Mouse (Mus musculus): ENCODE measurements at regions not wholly inside any gene's neighbourhood (a gene's known extent, or its start where the extent isn't known, plus 50 kb on each side); places are given as distances from the start of the nearest gene placed in this dataset.

DNA sequence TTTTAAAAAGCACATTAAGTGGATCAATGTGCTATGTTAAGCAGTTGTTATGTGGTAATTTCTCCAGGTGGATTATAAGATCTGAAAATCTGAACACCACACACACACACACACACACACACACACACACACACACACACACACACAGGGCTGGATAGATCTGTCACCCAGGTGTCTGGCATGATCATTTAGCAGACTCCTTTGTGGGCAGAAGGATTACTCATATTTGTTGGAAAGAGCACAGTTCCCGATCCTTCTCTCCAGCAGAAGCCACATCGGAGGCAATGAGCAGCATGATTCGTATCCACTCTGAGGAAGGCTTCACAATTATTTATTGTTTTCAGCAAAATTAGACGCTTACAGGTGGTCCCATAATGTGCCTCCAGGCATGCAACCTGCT is 116.6 kb upstream of the Dpyd start:
- Histone ChIP-seq H3K9me3 (no peaks in the 10 kb centered on the region), H3K4me3 (no peak overlapping the region), H3K9ac (replicated peaks) (no peak overlapping the region), H3K36me3 (no peaks in the 10 kb centered on the region), H3K27ac (replicated peaks) (no peak overlapping the region), H3K4me2 (replicated peaks) (no peak overlapping the region), H3K4me1 (peaks cover 22% of the 10 kb centered on the region), H3K27me3 (no peaks in the 10 kb centered on the region)
- 45% methylated on average over 4 of the region's 4 CpGs for WGBS
- ATAC-seq (replicated peaks) = no peak

DNA sequence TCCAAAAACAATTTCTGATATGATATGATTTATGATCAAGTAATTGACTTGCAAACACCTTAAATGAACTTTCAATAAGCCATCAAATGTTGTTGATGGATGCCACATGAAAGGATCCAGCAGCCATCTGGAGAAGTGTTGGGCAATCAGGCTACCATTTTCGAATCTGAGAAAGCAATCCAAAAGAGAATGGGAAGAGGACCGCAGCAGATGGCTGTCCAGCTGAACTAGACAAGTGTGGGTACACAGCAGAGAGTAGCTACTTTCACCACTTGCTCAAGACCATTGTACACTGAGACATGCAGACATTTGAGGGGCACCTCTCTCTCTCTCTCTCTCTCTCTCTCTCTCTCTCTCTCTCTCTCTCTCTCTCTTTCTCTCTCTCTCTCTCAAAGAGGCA is 102.3 kb upstream of the Dpyd start:
- 74% methylated on average over 2 of the region's 2 CpGs for WGBS
- H3K9me3 ChIP-seq = no peaks in the 10 kb centered on the region
- no peak overlapping the region for H3K9ac ChIP-seq (replicated peaks)
- no peak overlapping the region for H3K27ac ChIP-seq (replicated peaks)
- H3K36me3 ChIP-seq = no peaks in the 10 kb centered on the region
- H3K4me3 ChIP-seq = no peak overlapping the region
- H3K4me2 ChIP-seq (replicated peaks) = no peak overlapping the region
- H3K4me1 ChIP-seq = no peaks in the 10 kb centered on the region
- no peak for ATAC-seq (replicated peaks)
- H3K27me3 ChIP-seq = no peaks in the 10 kb centered on the region

DNA sequence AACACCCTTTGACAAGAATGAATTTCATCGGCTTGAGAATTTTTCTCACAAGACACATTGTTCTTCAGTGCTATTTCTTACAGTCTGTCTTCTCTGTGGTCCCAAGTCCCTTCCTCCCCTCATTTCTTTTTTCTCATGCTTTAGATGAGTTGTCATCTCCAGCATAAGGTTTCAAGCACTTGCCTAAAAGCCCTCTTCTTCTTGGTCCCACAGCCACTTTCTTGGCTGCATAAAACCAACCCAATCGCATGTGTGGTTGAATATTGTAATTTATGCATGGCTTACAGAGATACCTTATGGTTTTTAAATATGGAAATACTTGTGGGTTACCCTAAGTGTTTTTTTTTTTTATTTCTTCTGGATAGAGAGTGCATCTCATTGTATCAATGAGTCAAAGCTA is 96.3 kb upstream of the Dpyd start:
- H3K9me3 ChIP-seq = no peaks in the 10 kb centered on the region
- H3K4me1 ChIP-seq = peaks cover 3% of the 10 kb centered on the region; the same call in 1 of the 2 replicates
- no peak overlapping the region for H3K9ac ChIP-seq (replicated peaks)
- no peaks in the 10 kb centered on the region for H3K36me3 ChIP-seq
- H3K4me3 ChIP-seq = no peak overlapping the region
- H3K27ac ChIP-seq (replicated peaks) = no peak overlapping the region
- H3K27me3 ChIP-seq = no peaks in the 10 kb centered on the region
- no peak for ATAC-seq (replicated peaks)
- WGBS = 72% methylated on average over 2 of the region's 2 CpGs
- no peak overlapping the region for H3K4me2 ChIP-seq (replicated peaks)

DNA sequence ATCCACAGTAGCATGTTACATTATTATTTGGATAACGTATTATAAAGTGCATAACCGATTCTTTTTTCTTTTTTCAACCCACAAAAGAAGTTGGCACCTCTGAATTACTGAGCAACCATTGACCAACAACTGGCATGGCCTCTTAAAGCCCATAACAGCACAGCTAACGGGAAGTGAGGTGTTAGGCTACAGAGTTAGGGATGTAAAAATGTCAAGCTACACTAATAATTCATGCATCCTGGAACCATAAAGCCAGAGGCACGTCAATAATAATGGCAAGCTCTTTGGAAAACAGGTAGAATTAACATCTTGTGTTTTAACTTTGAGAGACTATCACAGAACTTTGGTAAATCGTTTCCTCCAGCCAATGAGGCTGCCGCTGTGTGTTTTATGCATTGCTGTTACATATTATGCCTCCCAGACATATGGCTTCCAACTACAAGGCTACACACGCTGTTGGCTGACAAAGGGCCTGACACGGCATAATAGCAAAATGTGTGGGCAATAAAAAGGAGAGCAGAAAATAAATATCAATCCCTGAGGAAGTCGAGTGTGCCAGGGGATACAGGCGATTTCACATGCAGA is 89.6 kb upstream of the Dpyd start:
- Histone ChIP-seq H3K27ac (replicated peaks) (no peak overlapping the region), H3K4me1 (no peaks in the 10 kb centered on the region), H3K4me2 (replicated peaks) (no peak overlapping the region), H3K4me3 (no peak overlapping the region), H3K9me3 (no peaks in the 10 kb centered on the region), H3K36me3 (peaks cover 5% of the 10 kb centered on the region; the same call in 1 of the 2 replicates), H3K27me3 (no peaks in the 10 kb centered on the region), H3K9ac (replicated peaks) (no peak overlapping the region)
- WGBS = 64% methylated on average over 10 of the region's 10 CpGs
- no peak for ATAC-seq (replicated peaks)

DNA sequence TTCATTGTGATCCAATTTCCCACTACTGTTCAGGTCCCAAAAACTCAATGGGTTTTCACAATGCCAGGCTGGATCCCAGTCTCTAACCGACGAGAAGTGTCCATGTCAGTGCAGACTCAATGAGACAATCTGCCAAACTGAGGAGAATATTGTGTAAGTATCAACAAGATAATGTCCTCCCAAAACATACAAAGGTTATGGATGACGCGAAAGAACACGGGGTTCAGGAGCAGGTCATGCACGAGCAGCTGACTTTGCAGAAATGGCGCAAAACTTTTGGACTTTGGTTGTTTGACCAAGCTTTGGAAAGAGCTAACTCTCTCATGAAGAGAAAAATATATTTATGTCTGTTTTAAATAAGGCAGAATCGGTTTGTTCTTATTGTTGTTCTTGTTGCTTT is 83.9 kb upstream of the Dpyd start:
- no peaks in the 10 kb centered on the region for H3K9me3 ChIP-seq
- no peaks in the 10 kb centered on the region for H3K4me1 ChIP-seq
- H3K4me3 ChIP-seq = no peak overlapping the region
- WGBS = 87% methylated on average over 8 of the region's 8 CpGs
- no peaks in the 10 kb centered on the region for H3K27me3 ChIP-seq
- no peak overlapping the region for H3K9ac ChIP-seq (replicated peaks)
- peaks cover 5% of the 10 kb centered on the region; the same call in 1 of the 2 replicates for H3K36me3 ChIP-seq
- ATAC-seq (replicated peaks) = no peak
- no peak overlapping the region for H3K4me2 ChIP-seq (replicated peaks)
- no peak overlapping the region for H3K27ac ChIP-seq (replicated peaks)

DNA sequence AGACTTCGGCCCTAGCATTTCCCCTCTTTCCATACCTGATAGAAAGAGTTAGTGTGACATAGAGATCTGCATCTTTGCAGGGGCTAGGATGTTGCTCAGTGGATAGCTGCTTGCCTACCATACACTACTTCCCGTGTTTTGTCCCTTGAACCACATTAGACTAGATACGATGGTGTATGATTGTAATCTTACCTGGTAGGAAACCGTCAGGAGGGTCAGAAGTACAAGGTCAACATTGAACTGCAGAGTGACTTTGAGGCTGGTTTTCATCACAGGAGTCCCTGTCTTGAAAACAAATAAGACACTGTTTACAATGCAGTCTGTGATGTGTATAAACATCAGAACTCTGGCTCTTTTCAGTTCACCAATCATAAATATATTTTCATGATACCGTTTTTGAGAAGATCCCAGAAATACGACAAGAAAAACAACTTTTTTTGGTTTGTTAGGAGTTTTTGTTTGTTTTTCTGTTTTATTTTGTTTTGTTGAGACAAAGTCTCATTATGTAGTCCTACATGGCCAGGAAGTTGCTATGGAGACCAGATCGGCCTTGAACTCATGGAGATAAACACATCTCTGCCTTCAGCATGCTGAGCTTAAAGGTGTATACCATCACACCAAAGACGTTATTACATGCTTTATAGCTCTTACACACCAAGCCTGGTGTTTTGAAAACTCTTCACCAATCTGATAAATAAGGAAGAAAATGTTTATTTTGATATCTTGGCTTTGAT is 81.2 kb upstream of the Dpyd start:
- Histone ChIP-seq H3K36me3 (no peaks in the 10 kb centered on the region), H3K9me3 (no peaks in the 10 kb centered on the region), H3K4me3 (no peak overlapping the region), H3K27me3 (no peaks in the 10 kb centered on the region), H3K4me2 (replicated peaks) (no peak overlapping the region), H3K27ac (replicated peaks) (no peak overlapping the region), H3K4me1 (no peaks in the 10 kb centered on the region), H3K9ac (replicated peaks) (no peak overlapping the region)
- WGBS = 74% methylated on average over 8 of the region's 8 CpGs
- ATAC-seq (replicated peaks) = no peak

DNA sequence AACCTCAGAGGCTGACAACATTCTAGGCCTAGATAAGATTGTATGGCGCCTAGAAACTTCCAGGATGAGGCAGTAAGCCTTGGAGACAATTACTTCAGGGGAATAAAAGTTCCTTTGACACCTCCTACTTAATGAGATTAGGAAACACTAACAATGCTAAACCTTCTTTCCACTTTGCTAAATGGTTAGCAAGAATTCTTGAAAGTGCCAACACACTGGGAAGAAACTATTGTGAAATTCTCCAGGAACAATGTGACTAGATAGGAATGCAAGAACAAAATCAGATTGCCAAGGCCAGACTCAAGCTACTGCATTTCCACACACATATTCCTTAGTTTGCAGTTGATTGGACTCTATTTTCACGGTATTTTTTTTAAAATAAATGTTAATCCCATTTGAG is 76.0 kb upstream of the Dpyd start:
- no peaks in the 10 kb centered on the region for H3K27me3 ChIP-seq
- H3K27ac ChIP-seq (replicated peaks) = no peak overlapping the region
- no peaks in the 10 kb centered on the region for H3K36me3 ChIP-seq
- H3K9me3 ChIP-seq = no peaks in the 10 kb centered on the region
- H3K4me1 ChIP-seq = no peaks in the 10 kb centered on the region
- H3K4me3 ChIP-seq = no peak overlapping the region
- no peak for ATAC-seq (replicated peaks)
- no peak overlapping the region for H3K4me2 ChIP-seq (replicated peaks)
- WGBS = 56% methylated on average over 2 of the region's 2 CpGs
- H3K9ac ChIP-seq (replicated peaks) = no peak overlapping the region

DNA sequence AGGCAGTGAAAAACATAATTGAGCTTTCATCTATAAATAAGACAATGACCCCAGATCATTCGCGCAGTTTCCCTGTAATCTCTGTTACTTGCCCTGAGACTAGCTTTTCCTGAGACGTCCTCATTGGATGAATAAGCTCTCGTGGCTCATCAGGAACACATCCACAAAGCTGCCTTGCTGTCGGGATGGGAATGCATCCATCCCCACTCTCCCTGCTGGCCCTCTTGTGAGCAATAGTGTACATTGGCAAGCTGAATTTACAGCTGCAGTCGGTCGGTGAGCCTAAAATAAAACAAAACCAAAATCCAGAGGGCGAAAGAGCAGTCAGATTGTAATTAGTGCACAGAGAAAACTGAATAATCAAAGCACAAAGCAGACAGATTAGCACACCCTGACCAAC is 74.5 kb upstream of the Dpyd start:
- H3K27me3 ChIP-seq = no peaks in the 10 kb centered on the region

DNA sequence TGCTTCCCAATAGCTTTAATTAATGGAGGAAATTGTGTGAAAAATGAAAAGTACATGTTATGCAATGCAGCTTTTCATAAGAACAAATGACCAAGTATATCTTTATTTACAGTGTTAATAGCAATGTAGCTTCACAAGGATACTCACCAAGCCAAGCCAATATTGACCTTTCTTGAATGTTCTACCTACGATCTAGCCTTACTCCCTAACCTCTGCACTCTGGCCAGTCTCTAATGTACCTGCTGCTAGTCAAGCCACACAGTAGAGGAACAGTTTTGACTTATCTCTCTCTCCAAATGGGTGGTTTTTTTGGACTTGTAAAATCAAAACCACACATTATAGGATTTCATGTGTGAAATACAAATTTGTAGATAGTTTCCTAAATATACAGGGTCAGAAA is 70.8 kb upstream of the Dpyd start:
- H3K4me1 ChIP-seq = no peaks in the 10 kb centered on the region
- no peak for ATAC-seq (replicated peaks)
- no peak overlapping the region for H3K27ac ChIP-seq (replicated peaks)
- H3K36me3 ChIP-seq = no peaks in the 10 kb centered on the region
- WGBS = 95% methylated on average over 1 of the region's 1 CpGs
- H3K9ac ChIP-seq (replicated peaks) = no peak overlapping the region
- H3K9me3 ChIP-seq = no peaks in the 10 kb centered on the region
- H3K4me2 ChIP-seq (replicated peaks) = no peak overlapping the region
- no peak overlapping the region for H3K4me3 ChIP-seq
- H3K27me3 ChIP-seq = no peaks in the 10 kb centered on the region

More for the DNA sequence above, 74.5 kb upstream of the Dpyd start:
- Histone ChIP-seq H3K36me3 (no peaks in the 10 kb centered on the region), H3K9me3 (no peaks in the 10 kb centered on the region), H3K4me2 (replicated peaks) (no peak overlapping the region), H3K4me1 (no peaks in the 10 kb centered on the region), H3K27ac (replicated peaks) (no peak overlapping the region), H3K9ac (replicated peaks) (no peak overlapping the region), H3K4me3 (no peak overlapping the region)
- ATAC-seq (replicated peaks) = no peak
- WGBS = 54% methylated on average over 8 of the region's 8 CpGs

DNA sequence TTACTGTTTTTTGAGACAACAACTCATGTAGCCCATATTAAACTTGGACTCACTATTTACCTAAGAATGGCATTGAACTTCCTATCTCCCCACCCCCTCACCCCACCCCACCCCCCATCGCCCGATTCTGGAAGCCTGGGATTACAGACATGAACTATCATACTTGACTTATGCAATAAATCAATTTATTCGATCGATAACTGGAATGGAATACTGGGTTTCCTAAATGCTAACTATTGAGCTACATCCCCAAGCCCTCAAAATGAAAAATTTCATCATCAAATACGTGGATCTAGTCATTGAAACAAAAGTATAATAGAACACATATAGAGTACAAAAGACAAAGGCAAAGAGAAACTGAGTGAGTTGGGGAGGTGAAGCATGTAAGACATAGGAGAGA is 70.1 kb upstream of the Dpyd start:
- H3K4me2 ChIP-seq (replicated peaks) = no peak overlapping the region
- WGBS = 93% methylated on average over 5 of the region's 5 CpGs
- no peaks in the 10 kb centered on the region for H3K27me3 ChIP-seq
- no peak overlapping the region for H3K27ac ChIP-seq (replicated peaks)
- H3K36me3 ChIP-seq = no peaks in the 10 kb centered on the region
- no peak for ATAC-seq (replicated peaks)
- H3K9me3 ChIP-seq = no peaks in the 10 kb centered on the region
- H3K4me3 ChIP-seq = no peak overlapping the region
- no peak overlapping the region for H3K9ac ChIP-seq (replicated peaks)
- H3K4me1 ChIP-seq = no peaks in the 10 kb centered on the region

DNA sequence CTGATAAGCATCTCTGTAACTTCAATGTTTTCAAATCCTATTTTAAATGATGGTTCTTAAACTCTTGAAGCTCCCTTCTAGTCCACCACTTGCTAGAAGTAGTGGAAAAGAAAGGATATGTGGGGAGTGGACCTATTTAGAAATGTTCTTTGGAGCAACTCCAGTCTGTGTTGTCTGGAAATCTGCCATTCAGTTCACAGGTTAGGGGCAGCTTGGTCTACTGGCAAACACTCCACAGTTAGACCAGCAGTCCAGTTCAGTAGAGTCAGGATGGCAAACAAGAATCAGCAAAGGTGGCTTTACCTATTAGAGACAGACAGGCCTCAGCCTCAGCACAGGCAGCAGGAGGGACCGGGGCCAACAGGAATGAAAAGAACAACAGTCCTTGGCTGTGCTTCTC is 67.3 kb upstream of the Dpyd start:
- no peaks in the 10 kb centered on the region for H3K9me3 ChIP-seq
- no peaks in the 10 kb centered on the region for H3K27me3 ChIP-seq
- no peaks in the 10 kb centered on the region for H3K36me3 ChIP-seq
- no peak overlapping the region for H3K27ac ChIP-seq (replicated peaks)
- H3K4me3 ChIP-seq = no peak overlapping the region
- H3K4me2 ChIP-seq (replicated peaks) = no peak overlapping the region
- H3K9ac ChIP-seq (replicated peaks) = no peak overlapping the region
- 88% methylated on average over 1 of the region's 1 CpGs for WGBS
- no peaks in the 10 kb centered on the region for H3K4me1 ChIP-seq
- ATAC-seq (replicated peaks) = no peak

DNA sequence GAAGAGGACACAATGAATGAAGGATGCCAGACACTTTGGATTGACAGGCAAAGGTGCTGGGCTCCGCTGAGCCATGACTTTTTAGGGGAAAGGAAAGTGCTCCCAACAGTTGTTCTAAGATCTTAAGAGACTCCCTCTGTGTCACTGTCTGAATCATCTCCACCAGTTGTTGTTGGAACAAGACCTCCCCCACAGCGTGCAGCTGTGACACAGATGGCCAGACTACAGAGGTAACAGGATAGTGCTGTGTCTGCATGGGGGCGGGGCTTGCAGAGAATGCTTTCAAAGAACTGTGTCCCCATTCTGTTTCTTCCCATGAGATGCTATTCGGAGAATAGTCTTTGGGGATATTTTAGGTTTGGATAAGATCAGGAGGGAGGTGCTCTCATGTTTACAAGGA is 61.7 kb upstream of the Dpyd start:
- Histone ChIP-seq H3K4me3 (no peak overlapping the region), H3K4me1 (0 out of 2 replicates have a peak, but pooled peaks cover 3% of the 10 kb centered on the region), H3K36me3 (no peaks in the 10 kb centered on the region), H3K9me3 (no peaks in the 10 kb centered on the region), H3K9ac (replicated peaks) (no peak overlapping the region), H3K4me2 (replicated peaks) (no peak overlapping the region), H3K27me3 (no peaks in the 10 kb centered on the region), H3K27ac (replicated peaks) (no peak overlapping the region)
- no peak for ATAC-seq (replicated peaks)
- 27% methylated on average over 4 of the region's 4 CpGs for WGBS

All from forebrain, embryonic 15.5 days (tissue).